Mouse (Mus musculus): ENCODE measurements around the gene Hsp90ab1.

DNA sequence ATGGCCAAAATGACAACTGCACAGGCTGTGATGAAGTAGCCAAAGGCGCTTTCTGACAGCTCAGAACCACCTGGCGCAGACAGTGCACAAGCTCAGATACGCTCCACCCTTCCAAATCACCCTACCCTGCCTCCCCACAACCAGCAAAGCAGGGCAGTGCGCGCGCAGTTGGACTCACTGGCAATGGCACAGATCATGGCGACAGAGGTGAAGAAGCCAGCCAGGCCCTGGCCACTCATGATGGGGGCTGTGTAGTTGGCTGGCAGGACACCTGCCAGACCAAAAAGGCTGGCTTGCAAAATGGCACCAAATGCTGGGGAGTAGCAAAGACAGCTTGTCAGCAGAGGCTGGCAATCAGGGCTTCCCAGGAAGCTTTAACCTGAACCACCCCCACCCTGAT is 16.2 kb upstream of the Hsp90ab1 start:
- TF ChIP-seq CTCF (IDR thresholded peaks at IDR 0.05; ENCODE audit: extremely low read depth, insufficient read depth, low read length) (no peak), POLR2A (IDR thresholded peaks at IDR 0.05; ENCODE audit: extremely low read depth, insufficient read depth, low read length) (no peak)

Measured in cortical plate, adult 2 months (tissue).